Mouse (Mus musculus) forebrain, postnatal 0 days (tissue): ENCODE measurements around the gene Tpst2. TPM values are rescaled to one million over a fixed set of nuclear protein-coding genes. Genes with fewer than 3 reads are reported as not detected.

Experiments
- ATAC-seq: fragments of 200-750 bp; cut with Nextera tagmentation; 2 replicates; pipeline ENCODE4 v1.8.0; 2017; ENCODE audit warnings: mild to moderate bottlenecking, moderate library complexity
- DNase-seq: peaks from one replicate; pipeline ENCODE4 v3.0.0-alpha.2; 2015
- H3K27ac ChIP-seq: fragments of 300-500 bp; sonication (generic); 2 replicates; pipeline ENCODE4 v1.5.1; 2014; ENCODE audit warnings: low read depth, mild to moderate bottlenecking, antibody characterized with exemption, low read length, moderate library complexity, mixed read lengths
- H3K27me3 ChIP-seq: fragments of 300-500 bp; sonication (generic); 2 replicates; pipeline ENCODE4 v1.6.1; 2014; ENCODE audit warnings: mild to moderate bottlenecking, low read length, mixed read lengths; ENCODE audit not compliant: insufficient read depth
- H3K36me3 ChIP-seq: fragments of 300-500 bp; sonication (generic); 2 replicates; pipeline ENCODE4 v1.6.1; 2014; ENCODE audit warnings: mild to moderate bottlenecking, moderate library complexity; ENCODE audit not compliant: insufficient read depth
- H3K4me1 ChIP-seq: fragments of 300-500 bp; sonication (generic); 2 replicates; pipeline ENCODE4 v1.6.1; 2014; ENCODE audit warnings: antibody characterized with exemption; ENCODE audit not compliant: insufficient read depth
- H3K4me2 ChIP-seq: fragments of 300-500 bp; sonication (generic); 2 replicates; pipeline ENCODE4 v1.6.1; 2014; ENCODE audit warnings: low read depth, mild to moderate bottlenecking, moderate library complexity
- H3K4me3 ChIP-seq: fragments of 300-500 bp; sonication (generic); 2 replicates; pipeline ENCODE4 v1.5.1; 2014; ENCODE audit warnings: low read depth, low read length, mixed read lengths
- H3K9ac ChIP-seq: fragments of 300-500 bp; sonication (generic); 2 replicates; pipeline ENCODE4 v1.6.1; 2014; ENCODE audit warnings: mild to moderate bottlenecking
- H3K9me3 ChIP-seq: fragments of 300-500 bp; sonication (generic); 2 replicates; pipeline ENCODE4 v1.6.1; 2016; ENCODE audit warnings: low read length
- CTCF ChIP-seq: sonication (generic); IDR thresholded peaks from 2 replicates; pipeline ENCODE4 v1.5.1; 2016; ENCODE audit warnings: antibody characterized with exemption, control low read depth, low read depth
- WGBS: fragments of 180-500 bp; shearing (Covaris S2); extraction: QIAGEN DNeasy Blood & Tissue Kit; methylation state at CpG from one replicate; pipeline ENCODE4 v1.1.7; 2014; 5-methylcytosine and 5-hydroxymethylcytosine counted together
- polyA plus RNA-seq: library from polyadenylated mRNA; unstranded; fragments of >200 nt; fragmentation: Nextera tagmentation; extraction: Ambion mirVana; gene quantifications from 2 replicates; pipeline ENCODE4 v1.2.1, GENCODE M21; 2015
- total RNA-seq: library from RNA; depleted of rRNA; stranded (reverse); fragments of >200 nt; gene quantifications from 2 replicates; pipeline ENCODE4 v1.2.3, GENCODE M21; 2014

The Tpst2 gene
- total and polyA plus RNA-seq, 2 experiments from 2014 or later: 37.9 to 45.0 TPM

GRCm38 (mm10) chr5:112335473-112335872 is 59.0 kb downstream of the Tpst2 start:
- Histone ChIP-seq H3K36me3 (peaks cover 88% of the 10 kb centered on the region), H3K27me3 (no peaks in the 10 kb centered on the region), H3K9me3 (no peaks in the 10 kb centered on the region), H3K4me2 (no peak overlapping the region), H3K4me3 (no peak overlapping the region), H3K27ac (no peak overlapping the region), H3K4me1 (no peaks in the 10 kb centered on the region), H3K9ac (no peak overlapping the region)
- 30% methylated on average over 2 of the region's 2 CpGs for WGBS
- TF ChIP-seq CTCF: peak; percentile 74
- ATAC-seq: peak; percentile 49; the same call in 1 of the 2 replicates
- peak; percentile 64 for DNase-seq

- Histone ChIP-seq H3K4me2 (no peak overlapping the region), H3K36me3 (peaks cover 77% of the 10 kb centered on the region), H3K27ac (no peak overlapping the region), H3K9me3 (no peaks in the 10 kb centered on the region), H3K4me3 (no peak overlapping the region), H3K4me1 (peaks cover under 1% of the 10 kb centered on the region; the same call in 1 of the 2 replicates), H3K9ac (no peak overlapping the region), H3K27me3 (no peaks in the 10 kb centered on the region)
- no peak for ATAC-seq
- TF ChIP-seq CTCF: no peak
- WGBS: 94% methylated on average over 22 of the region's 22 CpGs
- DNase-seq: no peak
Observed at GRCm38 (mm10) chr5:112337004-112337403, 60.5 kb downstream of the Tpst2 start.

- no peak overlapping the region for H3K9ac ChIP-seq
- H3K4me1 ChIP-seq: peaks cover 7% of the 10 kb centered on the region; the same call in 1 of the 2 replicates
- H3K4me2 ChIP-seq: no peak overlapping the region
- ATAC-seq (no peak), DNase-seq (no peak)
- no peak overlapping the region for H3K27ac ChIP-seq
- WGBS: 69% methylated on average over 7 of the region's 7 CpGs
- TF ChIP-seq CTCF: peak; percentile 27; the same call in 1 of the 2 replicates
- no peaks in the 10 kb centered on the region for H3K9me3 ChIP-seq
- H3K27me3 ChIP-seq: no peaks in the 10 kb centered on the region
- H3K4me3 ChIP-seq: no peak overlapping the region
- H3K36me3 ChIP-seq: peaks cover 55% of the 10 kb centered on the region
Observed at GRCm38 (mm10) chr5:112339215-112339614, 62.7 kb downstream of the Tpst2 start.

- no peaks in the 10 kb centered on the region for H3K27me3 ChIP-seq
- H3K4me1 ChIP-seq: peaks cover 7% of the 10 kb centered on the region; the same call in 1 of the 2 replicates
- DNase-seq: peak; percentile 93
- peak within 1 kb of the TSS; percentile 60 for H3K4me2 ChIP-seq
- peaks cover 22% of the 10 kb centered on the region for H3K36me3 ChIP-seq
- TF ChIP-seq CTCF: 0 out of 2 replicates have a peak, but pooled peaks have one; percentile 13
- H3K4me3 ChIP-seq: peak within 1 kb of the TSS; percentile 90
- peak within 1 kb of the TSS; percentile 70 for H3K27ac ChIP-seq
- 5% methylated on average over 59 of the region's 64 CpGs for WGBS
- H3K9me3 ChIP-seq: no peaks in the 10 kb centered on the region
- peak within 1 kb of the TSS; percentile 83 for H3K9ac ChIP-seq
- peak; percentile 91 for ATAC-seq
Observed at GRCm38 (mm10) chr5:112342463-112343204, 66.1 kb downstream of the Tpst2 start, which contains the start of the genes Srrd and Hps4. TSS of gene Srrd (minus strand) at chr5:112343040. TSS of gene Hps4 (plus strand) at chr5:112343083.

GRCm38 (mm10) chr5:112343205-112343595 is 66.7 kb downstream of the Tpst2 start:
- 5% methylated on average over 24 of the region's 24 CpGs for WGBS
- peak; percentile 76 for ATAC-seq
- TF ChIP-seq CTCF: no peak

GRCm38 (mm10) chr5:112344092-112344960 is 67.8 kb downstream of the Tpst2 start:
- H3K9ac ChIP-seq: no peak overlapping the region

More at GRCm38 (mm10) chr5:112343205-112343595, 66.7 kb downstream of the Tpst2 start:
- Histone ChIP-seq H3K27ac (peak overlapping the region; percentile 70), H3K4me2 (peak overlapping the region; percentile 60), H3K9ac (peak overlapping the region; percentile 83), H3K9me3 (no peaks in the 10 kb centered on the region), H3K4me3 (peak overlapping the region; percentile 90), H3K36me3 (peaks cover 17% of the 10 kb centered on the region), H3K4me1 (peaks cover 7% of the 10 kb centered on the region; the same call in 1 of the 2 replicates), H3K27me3 (no peaks in the 10 kb centered on the region)
- peak; percentile 52 for DNase-seq

More at GRCm38 (mm10) chr5:112344092-112344960, 67.8 kb downstream of the Tpst2 start:
- DNase-seq (no peak), ATAC-seq (no peak)
- 74% methylated on average over 6 of the region's 6 CpGs for WGBS
- Histone ChIP-seq H3K9me3 (no peaks in the 10 kb centered on the region), H3K4me3 (no peak overlapping the region), H3K4me1 (peaks cover 7% of the 10 kb centered on the region; the same call in 1 of the 2 replicates), H3K4me2 (no peak overlapping the region), H3K27ac (no peak overlapping the region), H3K27me3 (no peaks in the 10 kb centered on the region), H3K36me3 (peaks cover 14% of the 10 kb centered on the region)
- no peak for TF ChIP-seq CTCF
